11 mouse cellular contexts compared by ENCODE assay signal in the genomic region with DNA sequence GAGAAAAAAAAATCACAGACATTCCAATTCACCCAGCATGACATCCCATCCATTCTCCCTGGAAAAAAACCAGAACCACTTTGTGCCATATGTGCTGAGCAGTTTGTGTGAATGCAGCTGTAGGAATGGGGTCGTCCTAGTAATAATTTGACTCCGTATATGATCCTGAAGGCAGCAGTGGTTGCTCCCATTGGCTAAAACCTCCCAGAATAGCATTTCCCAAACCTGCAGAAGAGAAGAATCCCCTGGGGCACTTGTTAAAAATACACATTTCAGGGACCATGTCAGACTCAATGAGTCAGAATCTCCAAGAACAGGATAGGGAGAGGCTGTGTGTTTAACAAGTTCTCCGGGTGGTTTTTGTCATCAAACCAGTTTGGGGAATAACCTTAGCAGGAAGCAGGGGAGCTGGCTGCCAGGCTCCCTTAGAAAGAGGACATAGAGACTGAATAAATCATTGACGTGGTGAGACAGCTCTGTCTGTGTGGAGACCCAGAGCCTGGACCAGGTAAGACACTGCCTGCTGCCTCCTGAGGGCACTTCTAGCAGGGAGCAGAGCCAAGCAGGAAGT.
DNase-seq lines count a peak whose midpoint lies in the region; ATAC-seq and TF ChIP-seq lines count a peak whose summit lies in the region.
"Had no signal": no experiment of that assay in that cellular context is flagged by ENCODE, and none has a peak within 500 bp of the region (broad histone marks: within the 10 kb centered on the region; RNA-seq: fewer than 3 reads in every experiment).

No protein-coding gene starts in this region.

- intact Hi-C loops in heart, postnatal 25 days (cut with DNase I): no loop called here

- H3K27ac ChIP-seq in forebrain, postnatal 0 days (ENCODE audit: low read depth, low read length): peak overlapping the region; percentile 40; the same call in 1 of the 2 replicates
- H3K27ac ChIP-seq in stomach, embryonic 16.5 days (ENCODE audit: low read length): peak overlapping the region; percentile 81
- H3K27ac ChIP-seq: midbrain, embryonic 12.5 days had no signal

- no peak overlapping the region for H3K4me2 ChIP-seq in forebrain, postnatal 0 days (ENCODE audit: low read depth)
- 0 out of 2 replicates have a peak overlapping the region, but pooled peaks have one; percentile 0 for H3K4me2 ChIP-seq in stomach, embryonic 16.5 days (ENCODE audit: low read depth, low read length)
- H3K4me2 ChIP-seq: midbrain, embryonic 12.5 days had no signal

- no peaks in the 10 kb centered on the region for H3K36me3 ChIP-seq in forebrain, postnatal 0 days (ENCODE audit: insufficient read depth)
- no peaks in the 10 kb centered on the region for H3K36me3 ChIP-seq in stomach, embryonic 16.5 days (ENCODE audit: control insufficient read depth, insufficient read depth, low read length)
- H3K36me3 ChIP-seq: midbrain, embryonic 12.5 days had no signal

- no peak for DNase-seq in frontal cortex, postnatal 14 days (ENCODE audit: low spot score in 2 of 2)
- DNase-seq in retina, postnatal 1 day: peak; percentile 16
- DNase-seq in retina, embryonic 14.5 days (ENCODE audit: low spot score): no peak
- DNase-seq in forebrain, postnatal 0 days: no peak
- no peak for DNase-seq in heart, postnatal 25 days (ENCODE audit: low spot score)
- no peak for DNase-seq in cerebellum, adult 9-10 months

- no peak overlapping the region for H3K9ac ChIP-seq in forebrain, postnatal 0 days
- H3K9ac ChIP-seq in stomach, embryonic 16.5 days (ENCODE audit: low read length): no peak overlapping the region
- H3K9ac ChIP-seq: midbrain, embryonic 12.5 days had no signal

- ATAC-seq in frontal cortex, adult (ENCODE audit: low TSS enrichment): peak; percentile 44; the same call in 1 of the 2 replicates
- ATAC-seq in forebrain, postnatal 0 days: no peak
- peak; percentile 79 for ATAC-seq in stomach, embryonic 16.5 days (ENCODE audit: insufficient read depth, low FRiP score)
- ATAC-seq: activated CD4-positive, CD25-positive, alpha-beta regulatory T cell, adult 4 months had no signal

- TF ChIP-seq CTCF in forebrain, postnatal 0 days (IDR thresholded peaks at IDR 0.05; ENCODE audit: low read depth): no peak

- no peaks in the 10 kb centered on the region for H3K9me3 ChIP-seq in forebrain, postnatal 0 days (ENCODE audit: low read length)
- no peaks in the 10 kb centered on the region for H3K9me3 ChIP-seq in stomach, embryonic 16.5 days (replicated peaks; ENCODE audit: control insufficient read depth, low read length)
- H3K9me3 ChIP-seq: midbrain, embryonic 12.5 days had no signal

- H3K27me3 ChIP-seq in forebrain, postnatal 0 days (ENCODE audit: insufficient read depth, low read length): no peaks in the 10 kb centered on the region
- H3K27me3 ChIP-seq in stomach, embryonic 16.5 days (ENCODE audit: control insufficient read depth, insufficient read depth, low read length): no peaks in the 10 kb centered on the region
- H3K27me3 ChIP-seq: CH12.LX; midbrain, embryonic 12.5 days had no signal

- H3K4me3 ChIP-seq in forebrain, postnatal 0 days (ENCODE audit: low read depth, low read length): no peak overlapping the region
- no peak overlapping the region for H3K4me3 ChIP-seq in stomach, embryonic 16.5 days (replicated peaks; ENCODE audit: low read length)
- H3K4me3 ChIP-seq: midbrain, embryonic 12.5 days had no signal

- H3K4me1 ChIP-seq in forebrain, postnatal 0 days (ENCODE audit: insufficient read depth): no peaks in the 10 kb centered on the region
- peaks cover 16% of the 10 kb centered on the region for H3K4me1 ChIP-seq in stomach, embryonic 16.5 days (ENCODE audit: control insufficient read depth, insufficient read depth, low read length)

- WGBS in forebrain, postnatal 0 days: 55% methylated on average over 4 of the region's 4 CpGs
- 19% methylated on average over 4 of the region's 4 CpGs for WGBS in stomach, embryonic 16.5 days
